Mouse (Mus musculus): ENCODE data around the gene Ptcd1. TPM values are rescaled to one million over a fixed set of nuclear protein-coding genes. Genes with fewer than 3 reads are reported as not detected.
"Not testable (repeated sequence)": the region's sequence is repeated elsewhere in the genome, so short reads cannot be mapped to it uniquely, and the experiment has no call there.

Ptcd1 gene
- polyA plus RNA-seq, 1 experiment from 2014 or later, result 19.6 TPM

DNA sequence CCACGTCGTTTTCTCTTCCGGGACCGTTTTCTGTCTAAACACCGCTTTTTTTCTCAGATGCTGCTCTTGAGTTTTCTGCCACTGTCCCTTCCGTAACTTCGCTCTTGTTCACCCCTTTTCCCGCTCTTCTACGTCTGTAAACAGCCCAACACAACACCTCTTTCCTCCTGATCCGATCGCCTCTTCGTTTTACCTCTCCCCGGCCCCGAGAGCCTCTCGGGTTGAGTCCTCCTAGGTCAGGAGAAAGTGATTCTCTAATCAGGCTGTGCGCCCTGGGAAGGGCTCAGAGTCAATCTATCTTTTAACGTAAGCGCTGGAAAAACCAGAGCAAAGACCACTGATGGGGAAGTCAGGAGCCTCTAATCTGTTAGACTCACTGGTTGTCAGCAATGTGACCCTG lies 26.3 kb downstream of the Ptcd1 start:
- Histone ChIP-seq H3K9ac (ENCODE audit: low read depth, low read length) (peak overlapping the region; percentile 89), H3K27me3 (replicated peaks; ENCODE audit: control insufficient read depth, insufficient read depth, low read length) (no peaks in the 10 kb centered on the region), H3K9me3 (ENCODE audit: control insufficient read depth, low read length) (no peaks in the 10 kb centered on the region), H3K36me3 (ENCODE audit: control insufficient read depth, insufficient read depth, low read length) (peaks cover 29% of the 10 kb centered on the region), H3K4me1 (ENCODE audit: control insufficient read depth, insufficient read depth, low read depth, low read length) (peaks cover 22% of the 10 kb centered on the region), H3K27ac (ENCODE audit: low read depth, low read length) (peak overlapping the region; percentile 96), H3K4me3 (ENCODE audit: low read length) (peak overlapping the region; percentile 85), H3K4me2 (ENCODE audit: low read length) (peak overlapping the region; percentile 95)
- under 1% methylated on average over 18 of the region's 18 CpGs for WGBS
- ATAC-seq, result 0 out of 2 replicates have a peak, but pooled peaks have one; percentile 1

DNA sequence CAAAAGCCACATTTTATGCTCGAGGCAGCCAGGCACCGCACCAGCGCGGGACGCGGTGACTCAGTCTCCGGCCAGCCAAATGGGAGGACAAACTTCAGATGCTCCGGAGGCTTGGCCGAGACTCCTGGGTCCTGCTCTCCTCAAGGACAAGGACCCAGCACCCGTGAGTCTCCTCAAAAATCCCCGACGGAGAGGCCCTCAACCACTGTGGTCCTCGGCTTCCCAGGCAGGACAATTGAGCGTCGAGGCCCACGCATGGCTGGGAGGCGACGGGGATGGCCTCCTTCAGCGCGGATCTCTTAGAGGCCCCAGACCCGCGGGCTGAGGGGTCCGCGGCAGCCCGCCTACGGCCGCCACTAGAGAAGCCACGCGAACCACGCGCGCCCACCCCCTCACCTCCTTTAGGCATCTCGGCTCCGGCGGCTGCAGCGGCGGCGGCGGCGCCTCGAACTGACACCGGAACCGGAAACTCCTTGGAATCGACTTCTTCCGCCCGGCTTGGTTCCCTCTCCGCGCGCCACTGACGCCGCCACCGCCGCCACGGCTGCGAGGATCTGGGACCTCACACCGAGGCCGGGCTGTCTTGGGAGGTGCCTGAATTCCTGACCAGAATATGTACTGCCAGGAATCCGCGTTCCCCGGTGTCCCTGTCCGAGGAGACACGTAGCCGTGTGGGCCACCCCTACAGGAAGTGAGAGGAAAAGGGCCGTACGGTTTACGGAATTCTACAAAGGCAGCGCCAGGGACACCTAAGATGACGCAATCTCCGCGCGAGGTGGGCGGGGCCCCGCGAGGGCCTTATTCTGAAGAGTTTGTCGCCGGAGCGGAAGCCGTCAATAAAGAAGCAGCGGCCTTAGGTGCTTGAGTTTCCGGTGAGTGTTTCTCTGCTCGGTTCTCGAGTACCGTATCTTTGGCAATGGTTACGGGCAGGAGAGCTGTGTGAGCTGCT lies 27.1 kb downstream of the Ptcd1 start, which contains the start of the genes Pdap1 and Bud31:
Gene Pdap1 (minus strand): TSS at position 668 of the 949 bp plus-strand sequence.
Gene Bud31 (plus strand): TSS at position 792 of the 949 bp plus-strand sequence.
- Histone ChIP-seq H3K36me3 (ENCODE audit: control insufficient read depth, insufficient read depth, low read length) (peaks cover 23% of the 10 kb centered on the region), H3K4me1 (ENCODE audit: control insufficient read depth, insufficient read depth, low read depth, low read length) (peaks cover 22% of the 10 kb centered on the region), H3K9ac (ENCODE audit: low read depth, low read length) (peak within 1 kb of the TSS; percentile 89), H3K27me3 (replicated peaks; ENCODE audit: control insufficient read depth, insufficient read depth, low read length) (no peaks in the 10 kb centered on the region), H3K4me2 (ENCODE audit: low read length) (peak within 1 kb of the TSS; percentile 95), H3K9me3 (ENCODE audit: control insufficient read depth, low read length) (no peaks in the 10 kb centered on the region), H3K4me3 (ENCODE audit: low read length) (peak within 1 kb of the TSS; percentile 85), H3K27ac (ENCODE audit: low read depth, low read length) (peak within 1 kb of the TSS; percentile 96)
- WGBS, result under 1% methylated on average over 75 of the region's 84 CpGs
- ATAC-seq, result peak; percentile 95

GRCm38 (mm10) chr5:145138836-145139235 lies 28.1 kb downstream of the Ptcd1 start:
- peaks cover 31% of the 10 kb centered on the region for H3K36me3 ChIP-seq (ENCODE audit: control insufficient read depth, insufficient read depth, low read length)
- no peak for ATAC-seq
- WGBS, result 16% methylated on average over 6 of the region's 6 CpGs

DNA sequence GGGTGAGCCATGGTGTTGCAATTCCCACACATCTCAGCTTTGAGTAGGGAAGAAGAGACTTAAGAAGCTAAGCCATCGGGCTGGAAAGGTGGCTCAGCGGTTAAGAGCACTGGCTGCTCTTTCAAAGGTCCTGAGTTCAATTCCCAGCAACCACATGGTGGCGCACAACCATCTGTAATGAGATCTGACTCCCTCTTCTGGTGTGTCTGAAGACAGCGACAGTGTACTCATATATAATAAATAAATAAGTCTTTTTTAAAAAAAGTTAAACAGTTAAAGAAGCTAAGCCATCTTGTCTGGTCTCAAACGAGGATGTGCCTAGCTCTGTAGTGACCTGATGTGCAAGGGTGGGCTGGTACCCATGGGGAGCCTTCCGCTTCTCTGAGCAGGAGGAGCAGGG lies 33.6 kb downstream of the Ptcd1 start:
- not testable (repeated sequence) for H3K9me3 ChIP-seq (ENCODE audit: control insufficient read depth, low read length); H3K27me3 ChIP-seq (replicated peaks; ENCODE audit: control insufficient read depth, insufficient read depth, low read length); H3K4me3 ChIP-seq (ENCODE audit: low read length); ATAC-seq; H3K4me1 ChIP-seq (ENCODE audit: control insufficient read depth, insufficient read depth, low read depth, low read length); H3K4me2 ChIP-seq (ENCODE audit: low read length); H3K9ac ChIP-seq (ENCODE audit: low read depth, low read length); H3K27ac ChIP-seq (ENCODE audit: low read depth, low read length)
- WGBS, result 92% methylated on average over 6 of the region's 6 CpGs
- peaks cover 60% of the 10 kb centered on the region for H3K36me3 ChIP-seq (ENCODE audit: control insufficient read depth, insufficient read depth, low read length)

More at GRCm38 (mm10) chr5:145138836-145139235, 28.1 kb downstream of the Ptcd1 start:
- Histone ChIP-seq H3K4me1 (ENCODE audit: control insufficient read depth, insufficient read depth, low read depth, low read length) (peaks cover 22% of the 10 kb centered on the region), H3K9me3 (ENCODE audit: control insufficient read depth, low read length) (no peaks in the 10 kb centered on the region), H3K27ac (ENCODE audit: low read depth, low read length) (no peak overlapping the region), H3K4me3 (ENCODE audit: low read length) (peak overlapping the region; percentile 85), H3K9ac (ENCODE audit: low read depth, low read length) (peak overlapping the region; percentile 89), H3K27me3 (replicated peaks; ENCODE audit: control insufficient read depth, insufficient read depth, low read length) (no peaks in the 10 kb centered on the region), H3K4me2 (ENCODE audit: low read length) (peak overlapping the region; percentile 90)

DNA sequence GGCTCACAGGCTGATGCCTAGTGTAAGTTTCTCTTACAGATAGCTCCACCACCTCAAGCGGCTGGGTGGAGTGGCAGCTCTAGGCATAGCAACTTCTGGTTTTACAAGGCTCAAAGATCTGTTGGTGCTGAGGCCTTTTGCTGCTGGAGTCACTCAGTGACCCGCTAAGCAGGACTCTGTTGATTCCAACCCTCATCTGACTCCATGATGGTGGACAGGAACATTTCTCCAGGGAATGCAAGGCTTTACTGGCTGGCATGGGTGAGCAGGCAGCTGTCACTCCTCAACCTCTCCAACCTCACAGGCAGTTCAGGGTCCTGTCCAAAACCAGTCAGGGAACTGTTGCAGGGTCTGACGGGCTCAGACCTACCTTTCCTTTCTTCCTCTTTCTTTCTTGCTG lies 35.9 kb downstream of the Ptcd1 start:
- Histone ChIP-seq H3K4me3 (ENCODE audit: low read length) (no peak overlapping the region), H3K4me1 (ENCODE audit: control insufficient read depth, insufficient read depth, low read depth, low read length) (no peaks in the 10 kb centered on the region), H3K27me3 (replicated peaks; ENCODE audit: control insufficient read depth, insufficient read depth, low read length) (no peaks in the 10 kb centered on the region), H3K9me3 (ENCODE audit: control insufficient read depth, low read length) (no peaks in the 10 kb centered on the region), H3K4me2 (ENCODE audit: low read length) (no peak overlapping the region), H3K9ac (ENCODE audit: low read depth, low read length) (no peak overlapping the region), H3K27ac (ENCODE audit: low read depth, low read length) (no peak overlapping the region), H3K36me3 (ENCODE audit: control insufficient read depth, insufficient read depth, low read length) (peaks cover 64% of the 10 kb centered on the region)
- 94% methylated on average over 3 of the region's 3 CpGs for whole genome bisulfite sequencing
- ATAC-seq, result no peak

DNA sequence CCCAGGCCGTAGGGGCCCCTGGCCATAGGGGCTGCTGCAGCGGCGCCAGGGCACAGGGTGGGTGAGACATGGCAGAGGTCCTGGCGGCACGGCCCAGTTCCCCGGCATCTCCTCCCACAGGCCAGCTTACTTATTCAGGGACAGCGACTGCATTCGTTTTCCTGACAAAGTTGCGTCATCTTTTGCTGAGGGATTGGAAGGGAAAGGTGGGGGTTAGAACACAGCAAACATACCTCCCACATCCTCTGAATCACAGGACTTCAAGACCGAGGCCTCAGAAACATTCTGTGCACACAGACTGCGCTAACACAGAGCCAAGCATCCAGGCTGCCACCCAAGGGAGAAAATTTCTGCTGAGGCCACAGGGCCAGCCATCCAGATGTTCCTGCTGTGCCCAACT lies 36.7 kb downstream of the Ptcd1 start:
- Histone ChIP-seq H3K4me3 (ENCODE audit: low read length) (no peak overlapping the region), H3K4me2 (ENCODE audit: low read length) (no peak overlapping the region), H3K9me3 (ENCODE audit: control insufficient read depth, low read length) (no peaks in the 10 kb centered on the region), H3K9ac (ENCODE audit: low read depth, low read length) (no peak overlapping the region), H3K27me3 (replicated peaks; ENCODE audit: control insufficient read depth, insufficient read depth, low read length) (no peaks in the 10 kb centered on the region), H3K36me3 (ENCODE audit: control insufficient read depth, insufficient read depth, low read length) (peaks cover 63% of the 10 kb centered on the region), H3K27ac (ENCODE audit: low read depth, low read length) (no peak overlapping the region), H3K4me1 (ENCODE audit: control insufficient read depth, insufficient read depth, low read depth, low read length) (no peaks in the 10 kb centered on the region)
- ATAC-seq, result no peak
- 95% methylated on average over 11 of the region's 11 CpGs for WGBS

DNA sequence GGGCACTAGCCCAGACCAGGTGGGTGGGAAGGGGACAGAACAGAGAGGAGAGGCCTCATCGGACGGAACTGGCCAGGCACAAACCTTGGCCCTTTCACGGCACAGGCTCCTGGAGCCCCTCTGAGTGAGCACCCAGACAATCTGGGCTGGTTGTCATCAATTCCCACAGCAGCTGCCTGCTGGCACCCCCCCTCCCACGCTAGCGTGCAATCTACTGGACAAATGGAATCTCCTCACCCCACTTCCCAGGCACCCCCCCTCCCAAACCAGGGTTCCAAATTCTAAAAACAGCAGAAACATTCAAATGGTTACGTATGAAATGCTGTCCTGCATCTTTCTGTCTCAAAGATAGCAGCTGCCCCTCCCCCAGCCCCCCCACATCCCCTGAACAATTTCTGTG lies 37.1 kb downstream of the Ptcd1 start:
- H3K4me1 ChIP-seq (ENCODE audit: control insufficient read depth, insufficient read depth, low read depth, low read length); H3K27me3 ChIP-seq (replicated peaks; ENCODE audit: control insufficient read depth, insufficient read depth, low read length); H3K9ac ChIP-seq (ENCODE audit: low read depth, low read length); H3K9me3 ChIP-seq (ENCODE audit: control insufficient read depth, low read length); H3K4me2 ChIP-seq (ENCODE audit: low read length); H3K4me3 ChIP-seq (ENCODE audit: low read length); ATAC-seq; H3K27ac ChIP-seq (ENCODE audit: low read depth, low read length): not testable (repeated sequence)
- peaks cover 61% of the 10 kb centered on the region for H3K36me3 ChIP-seq (ENCODE audit: control insufficient read depth, insufficient read depth, low read length)
- WGBS, result 98% methylated on average over 5 of the region's 6 CpGs

GRCm38 (mm10) chr5:145129124-145129523 lies 37.8 kb downstream of the Ptcd1 start:
- no peak for ATAC-seq
- no peaks in the 10 kb centered on the region for H3K27me3 ChIP-seq (replicated peaks; ENCODE audit: control insufficient read depth, insufficient read depth, low read length)
- H3K9ac ChIP-seq (ENCODE audit: low read depth, low read length), result no peak overlapping the region
- no peak overlapping the region for H3K4me3 ChIP-seq (ENCODE audit: low read length)
- H3K4me1 ChIP-seq (ENCODE audit: control insufficient read depth, insufficient read depth, low read depth, low read length), result no peaks in the 10 kb centered on the region
- no peaks in the 10 kb centered on the region for H3K9me3 ChIP-seq (ENCODE audit: control insufficient read depth, low read length)
- H3K36me3 ChIP-seq (ENCODE audit: control insufficient read depth, insufficient read depth, low read length), result peaks cover 55% of the 10 kb centered on the region
- H3K27ac ChIP-seq (ENCODE audit: low read depth, low read length), result no peak overlapping the region
- 86% methylated on average over 4 of the region's 4 CpGs for WGBS
- H3K4me2 ChIP-seq (ENCODE audit: low read length), result no peak overlapping the region

DNA sequence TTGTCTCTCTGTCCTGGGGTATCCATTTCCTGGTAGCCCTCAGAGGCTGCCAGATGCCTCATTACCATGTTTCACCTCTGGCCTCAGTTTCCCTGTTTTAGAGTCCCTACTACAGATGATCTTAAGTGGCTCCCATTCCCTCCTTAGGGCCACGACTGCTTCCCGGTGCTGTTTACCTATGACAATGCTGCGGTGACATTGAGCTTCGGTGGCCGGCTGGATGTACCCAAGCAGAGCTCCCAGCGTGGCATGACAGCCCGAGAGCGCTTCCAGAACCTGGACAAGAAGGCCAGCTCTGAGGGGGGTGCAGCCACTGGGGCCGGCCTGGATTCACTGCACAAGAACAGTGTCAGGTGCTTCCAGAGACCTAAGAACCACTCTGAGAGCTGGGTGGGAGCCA lies 40.3 kb downstream of the Ptcd1 start:
- Histone ChIP-seq H3K9ac (ENCODE audit: low read depth, low read length) (no peak overlapping the region), H3K27me3 (replicated peaks; ENCODE audit: control insufficient read depth, insufficient read depth, low read length) (no peaks in the 10 kb centered on the region), H3K9me3 (ENCODE audit: control insufficient read depth, low read length) (no peaks in the 10 kb centered on the region), H3K27ac (ENCODE audit: low read depth, low read length) (no peak overlapping the region), H3K4me3 (ENCODE audit: low read length) (no peak overlapping the region), H3K4me2 (ENCODE audit: low read length) (no peak overlapping the region), H3K36me3 (ENCODE audit: control insufficient read depth, insufficient read depth, low read length) (peaks cover 32% of the 10 kb centered on the region), H3K4me1 (ENCODE audit: control insufficient read depth, insufficient read depth, low read depth, low read length) (no peaks in the 10 kb centered on the region)
- ATAC-seq, result no peak
- WGBS, result 95% methylated on average over 9 of the region's 9 CpGs
